Mouse (Mus musculus): Measurements from ENCODE around the gene Ms4a8a.
"Not testable (repeated sequence)": the region's sequence is repeated elsewhere in the genome, so short reads cannot be mapped to it uniquely, and the experiment has no call there.

The Ms4a8a gene

DNA sequence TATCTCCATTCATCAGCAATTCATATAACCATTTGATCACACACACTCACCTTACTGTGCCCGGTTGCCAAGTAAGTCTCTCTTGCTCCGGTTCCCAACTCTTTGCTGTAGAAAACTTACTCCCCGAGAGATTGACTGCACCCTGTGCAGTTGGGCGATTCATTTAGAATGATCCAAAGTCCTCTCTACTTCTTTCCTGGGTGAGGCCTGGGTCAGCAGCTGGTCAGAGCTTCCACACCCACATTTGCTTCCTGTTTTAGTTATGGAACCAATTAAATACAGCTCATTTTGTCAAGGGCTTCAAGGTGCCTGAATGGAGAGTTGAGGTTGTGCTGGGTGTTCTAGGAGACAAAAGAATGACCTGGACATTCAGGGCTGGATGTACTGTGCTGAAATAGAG is at the start of gene Ms4a8a:
Ms4a8a (minus strand) TSS at position 169 of the 400 bp plus-strand sequence.
- no peak for DNase-seq

DNA sequence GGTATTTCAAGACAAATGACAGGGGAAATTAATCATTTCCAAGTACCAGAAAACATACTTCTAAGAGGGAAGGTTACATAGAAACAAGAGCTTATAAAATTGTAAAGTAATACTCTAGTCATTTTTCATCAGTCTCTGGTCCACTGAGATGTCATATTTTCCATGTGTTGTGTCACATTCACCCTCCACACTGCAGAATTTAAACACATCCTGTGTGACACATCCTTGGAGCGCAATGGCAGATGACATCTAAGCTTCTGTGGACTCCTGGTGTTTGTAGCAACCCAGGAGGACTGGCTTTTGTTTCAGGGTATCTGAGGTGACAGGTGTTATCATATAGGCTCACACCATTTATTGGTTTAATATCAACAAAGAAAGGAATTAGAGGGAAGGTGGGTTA is 48.8 kb upstream of the Ms4a8a start:
- no peak for DNase-seq

DNA sequence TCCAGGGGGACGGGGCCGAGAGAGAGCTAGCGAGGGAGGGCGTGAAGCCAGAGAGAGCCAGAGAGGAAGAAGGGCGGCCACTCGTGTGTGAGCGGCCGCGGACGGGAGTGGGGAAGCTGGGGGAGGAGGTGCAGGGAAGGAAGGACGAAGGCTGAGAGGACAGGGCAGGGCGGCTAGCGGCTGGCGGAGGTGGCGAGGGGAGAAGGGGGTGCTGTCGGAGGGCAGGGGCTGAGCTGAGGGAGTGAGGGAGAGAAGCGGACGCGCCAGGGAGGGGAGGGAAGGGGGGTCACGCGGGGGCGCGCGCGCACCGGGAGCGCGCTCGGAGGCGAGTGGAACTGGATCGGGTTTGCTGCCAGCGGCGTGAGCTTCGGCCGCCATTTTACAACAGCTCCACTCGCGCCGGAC is 40.1 kb upstream of the Ms4a8a start:
- peak; percentile 26 to 37 for DNase-seq

DNA sequence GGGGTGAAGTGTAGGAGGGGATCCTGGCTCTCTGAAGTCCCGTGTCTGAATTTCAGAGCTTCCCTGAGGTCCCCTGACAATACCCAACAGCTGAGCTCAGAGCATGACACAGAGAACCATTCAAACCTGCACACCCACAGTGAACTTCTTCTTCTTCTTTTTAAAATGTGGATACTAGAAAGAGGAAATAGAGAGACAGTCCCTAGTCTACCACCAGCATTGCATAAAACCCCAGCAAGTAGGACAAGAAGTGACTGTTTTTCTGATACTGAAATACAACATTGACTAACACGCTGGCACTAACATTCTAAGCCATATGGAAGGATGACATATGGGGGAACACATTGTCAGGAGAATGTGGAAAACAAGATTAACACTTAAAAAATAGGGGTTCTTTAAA is 38.4 kb upstream of the Ms4a8a start:
- DNase-seq = no peak

DNA sequence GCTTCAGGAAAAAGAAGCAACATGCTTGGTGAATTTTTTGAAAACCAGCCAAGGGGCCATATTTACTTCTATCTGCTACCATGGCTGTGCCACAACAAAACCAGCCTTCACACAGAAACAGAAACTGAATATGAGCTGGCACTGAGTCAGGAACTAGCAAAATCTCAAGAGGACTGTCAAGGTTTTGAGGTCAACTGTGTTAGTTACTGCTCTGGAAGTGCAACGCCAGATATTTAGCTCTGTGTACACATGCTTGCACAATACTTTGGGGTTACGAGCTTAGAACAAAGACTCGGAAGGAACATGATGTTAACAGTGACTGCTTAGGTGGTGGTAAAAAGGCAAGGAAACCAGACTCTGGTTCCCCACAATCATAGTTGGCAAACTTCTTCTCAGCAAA is 26.8 kb upstream of the Ms4a8a start:
- DNase-seq = no peak

DNA sequence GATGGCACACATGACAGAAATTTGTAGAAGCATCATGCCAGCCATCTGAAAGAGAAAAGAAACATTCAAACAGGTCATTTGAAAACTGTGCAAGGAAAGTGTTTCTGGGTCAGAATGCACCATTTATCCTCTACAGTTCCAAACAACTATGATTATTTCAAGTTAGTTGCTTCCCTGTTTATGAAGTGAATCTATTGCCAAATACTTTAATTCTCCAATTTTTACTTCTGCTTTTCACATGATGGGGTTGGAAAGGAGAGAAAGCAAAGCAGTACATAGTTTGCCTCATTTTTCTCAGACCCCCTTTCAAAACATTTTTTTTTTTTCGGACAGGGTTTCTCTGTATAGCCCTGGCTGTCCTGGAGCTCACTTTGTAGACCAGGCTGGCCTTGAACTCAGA is 21.0 kb upstream of the Ms4a8a start:
- no peak for DNase-seq

DNA sequence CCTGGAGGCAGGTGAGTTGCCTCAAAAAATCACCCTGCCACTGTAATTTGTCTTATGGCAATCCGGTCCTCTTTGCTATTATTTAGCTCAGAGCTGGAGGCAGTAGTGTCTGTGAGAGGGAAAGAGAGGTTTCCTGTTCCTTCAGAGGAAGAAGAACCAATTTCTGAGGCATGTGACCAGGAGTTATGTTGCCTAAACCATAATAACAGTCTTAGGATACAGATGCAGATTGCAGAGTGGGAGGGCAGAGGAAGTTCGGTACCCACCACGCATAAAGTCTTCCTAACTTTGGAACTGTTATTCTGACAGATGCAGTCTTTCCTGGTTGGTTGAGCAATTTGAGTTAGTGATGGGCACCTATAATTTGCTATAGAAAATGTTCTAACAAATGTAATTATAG is 17.5 kb upstream of the Ms4a8a start:
- DNase-seq = no peak

DNA sequence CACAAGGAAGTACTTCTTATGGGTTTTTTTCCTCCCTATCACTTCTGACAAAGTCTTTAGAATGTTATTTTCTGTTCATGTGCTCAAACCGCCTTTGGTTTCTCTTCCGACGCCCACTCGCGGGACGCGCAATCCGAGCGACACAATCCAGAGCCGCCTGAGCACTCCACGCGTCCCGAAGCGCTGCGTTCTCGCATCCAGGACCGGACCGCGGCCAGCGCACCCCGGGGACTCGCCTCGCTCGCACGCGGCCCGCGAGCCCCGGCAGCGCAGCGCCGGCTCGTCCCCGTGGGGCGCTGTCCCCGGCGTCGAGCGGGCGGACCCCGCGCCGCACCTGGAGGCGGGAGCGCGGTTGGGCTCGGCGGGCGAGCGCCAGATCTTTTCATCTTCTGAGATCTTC is 11.2 kb upstream of the Ms4a8a start:
- DNase-seq = not testable (repeated sequence)

DNA sequence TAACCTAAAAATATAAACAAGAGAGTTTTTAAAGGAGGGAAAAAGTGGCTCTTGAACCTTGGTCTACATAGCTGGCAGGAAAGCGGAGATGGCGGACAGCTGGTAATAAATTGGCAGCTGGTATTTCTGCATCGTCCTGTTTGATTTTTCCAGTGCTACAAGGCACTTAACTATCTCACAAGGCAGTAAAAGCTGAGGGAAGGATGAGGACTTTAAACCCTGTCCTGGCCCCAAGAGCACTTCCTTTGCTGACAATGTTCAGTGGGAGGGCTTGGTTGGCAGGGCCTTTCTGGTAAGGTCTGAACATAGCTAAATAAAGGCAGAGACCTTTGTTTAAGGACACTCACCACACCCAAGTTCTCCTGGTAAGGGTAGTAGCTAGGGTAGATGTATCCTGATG is 10.5 kb downstream of the Ms4a8a start:
- no peak for DNase-seq

DNA sequence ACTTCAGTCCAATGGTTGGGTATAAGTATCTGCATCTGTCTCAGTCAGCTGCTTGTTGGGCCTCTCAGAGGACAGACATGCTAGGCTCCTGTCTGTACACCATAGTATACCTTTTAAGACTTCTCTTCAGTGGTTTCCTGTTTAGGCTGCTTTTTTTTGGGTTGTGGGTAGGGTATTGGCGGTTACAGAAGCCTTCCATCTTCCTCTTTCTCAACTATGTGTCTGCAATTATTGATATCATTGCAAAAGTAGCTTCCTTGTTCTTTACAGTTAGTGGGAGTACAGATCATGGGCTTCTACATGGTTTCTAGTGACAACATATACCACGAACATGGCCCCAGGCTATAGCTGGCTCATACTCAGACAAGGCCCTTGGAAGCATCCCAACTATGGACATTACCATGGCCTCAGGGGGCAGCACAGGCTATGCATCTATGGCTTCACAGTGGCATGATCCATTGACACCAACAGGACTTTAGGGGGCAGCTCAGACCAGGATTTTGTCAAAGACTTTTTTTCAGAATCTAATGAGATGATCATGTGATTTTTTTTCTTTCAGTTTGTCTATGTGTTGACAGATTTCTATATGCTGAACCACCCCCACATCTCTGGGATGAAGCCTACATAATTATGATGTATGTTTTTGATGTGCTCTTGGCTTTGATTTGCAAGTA is 15.6 kb downstream of the Ms4a8a start:
- DNase-seq = no peak

DNA sequence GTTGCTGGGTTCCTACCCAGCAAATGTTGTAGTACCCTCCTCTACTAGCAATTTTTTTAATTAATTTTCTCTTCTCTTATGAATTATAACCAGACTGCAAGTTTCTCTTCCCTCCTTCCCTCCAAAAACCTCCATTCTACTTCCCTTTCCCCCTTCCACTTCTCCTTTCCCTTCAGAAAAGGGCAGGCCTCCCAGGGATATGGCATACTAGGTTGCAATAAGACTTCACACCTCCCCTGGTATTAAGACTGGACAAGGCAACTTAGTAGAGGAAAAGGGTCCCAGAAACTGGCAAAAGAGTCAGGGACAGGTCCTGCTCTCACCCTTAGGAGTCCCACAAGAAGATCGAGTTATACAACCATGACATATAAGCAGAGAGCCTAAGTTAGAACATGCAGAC is 20.0 kb downstream of the Ms4a8a start:
- no peak for DNase-seq

DNA sequence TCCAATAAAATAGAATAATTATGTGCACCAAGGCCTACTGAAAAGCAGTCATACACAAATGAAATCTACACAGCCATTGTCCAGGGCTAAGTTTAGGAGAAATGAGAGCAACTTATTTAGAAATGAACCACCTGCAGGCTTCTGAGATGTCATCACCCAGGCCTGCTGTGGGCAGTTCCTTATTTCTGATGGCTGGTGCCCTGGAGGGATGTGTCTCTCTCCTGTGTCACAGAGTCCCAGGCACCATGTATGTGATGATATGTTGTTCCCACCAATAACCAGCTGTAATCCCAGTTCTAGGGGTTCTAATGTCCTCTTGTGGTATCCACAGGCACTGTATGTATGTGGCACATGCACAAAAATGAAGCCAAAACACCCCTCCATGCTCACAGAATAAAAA is 20.9 kb downstream of the Ms4a8a start:
- no peak for DNase-seq

DNA sequence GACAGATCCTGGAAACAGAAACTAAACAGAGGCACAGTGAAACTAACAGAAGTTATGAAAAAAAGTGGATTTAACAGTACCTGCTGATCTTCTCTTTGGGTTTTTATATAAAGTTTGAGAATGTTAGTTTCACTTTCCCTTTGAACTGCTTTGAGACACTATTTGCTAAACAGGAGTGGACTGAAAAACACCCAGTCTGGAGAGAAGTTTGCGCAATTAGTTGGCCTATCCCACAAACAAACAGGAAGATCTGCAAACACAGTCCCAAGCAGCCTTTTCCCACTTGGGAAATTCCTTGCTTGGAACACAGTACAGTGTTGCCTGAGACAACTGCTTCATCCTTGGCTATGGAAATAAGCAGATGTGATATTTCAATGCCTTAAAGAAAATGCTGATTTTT is 25.2 kb downstream of the Ms4a8a start:
- not testable (repeated sequence) for DNase-seq

DNA sequence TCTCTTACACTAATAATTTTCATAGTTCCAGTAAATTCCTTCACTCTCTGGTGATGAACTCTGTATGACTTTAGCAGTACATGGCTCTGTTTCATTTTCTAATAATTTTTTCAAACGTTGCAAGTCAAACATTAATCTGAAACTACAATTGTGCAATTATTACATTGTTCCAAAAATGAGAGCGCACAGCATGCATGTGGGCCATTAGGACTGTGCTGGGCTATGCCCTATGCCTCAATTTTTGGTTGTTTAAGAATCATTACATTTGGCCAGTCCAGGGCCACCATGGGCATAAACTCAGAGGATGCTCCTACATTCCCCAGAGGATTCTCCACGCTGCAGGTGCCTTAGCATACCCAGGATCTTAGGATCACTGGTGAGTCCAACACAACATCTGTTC is 27.6 kb downstream of the Ms4a8a start:
- no peak for DNase-seq

DNA sequence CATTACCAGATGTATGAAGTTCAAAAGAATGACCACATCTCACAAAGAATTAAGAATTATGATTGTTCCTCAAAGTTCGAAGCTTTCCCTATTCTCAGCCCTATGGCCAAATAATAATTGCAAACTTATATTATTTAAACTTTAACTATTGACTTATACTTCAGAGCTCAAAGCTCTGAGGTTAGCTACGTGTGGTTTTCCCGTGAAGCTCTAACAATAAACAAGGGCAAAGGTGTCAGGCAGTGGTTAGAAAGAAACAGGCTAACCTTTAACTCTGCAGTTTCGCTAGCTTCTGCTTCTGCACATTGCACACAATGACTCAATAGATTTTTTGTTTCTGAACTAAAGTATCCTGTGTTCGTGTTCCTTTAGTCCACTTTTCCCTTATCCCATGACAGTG is 28.0 kb downstream of the Ms4a8a start:
- no peak for DNase-seq

DNA sequence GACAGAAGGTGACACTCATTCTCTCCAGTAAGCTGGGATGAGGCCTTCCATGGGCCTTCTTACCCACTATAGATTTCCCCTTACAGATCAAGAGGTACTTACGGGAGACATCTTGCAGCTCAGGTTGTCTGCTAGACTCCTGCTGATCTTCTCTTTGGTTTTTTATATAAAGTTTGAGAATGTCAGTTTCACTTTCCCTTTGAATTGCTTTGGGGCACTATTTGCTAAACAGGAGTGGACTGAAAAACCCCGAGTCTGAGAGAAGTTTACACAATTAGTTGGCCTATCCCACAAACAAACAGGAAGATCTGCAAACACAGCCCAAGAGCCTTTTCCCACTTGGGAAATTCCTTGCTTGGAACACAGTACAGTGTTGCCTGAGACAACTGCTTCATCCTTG is 30.6 kb downstream of the Ms4a8a start:
- DNase-seq = no peak

DNA sequence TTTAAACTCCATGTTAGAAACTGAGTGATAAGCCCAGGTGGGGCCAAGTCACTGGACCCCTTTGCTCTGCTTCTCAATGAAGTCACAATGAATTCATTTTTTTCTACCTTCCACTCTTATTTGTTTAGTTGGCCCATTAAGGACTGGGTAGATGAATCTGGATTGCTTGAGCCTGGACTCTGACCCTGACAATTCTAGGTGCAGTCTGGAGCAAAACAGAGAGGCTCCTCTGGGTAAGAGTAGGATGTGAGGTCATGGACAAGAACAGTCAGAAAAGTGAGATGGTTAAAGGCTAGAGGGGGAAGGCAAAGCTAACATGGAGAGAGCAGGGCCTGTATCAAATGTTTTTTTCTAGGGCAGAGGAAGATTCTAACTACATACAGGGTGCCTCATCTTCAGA is 31.5 kb downstream of the Ms4a8a start:
- no peak for DNase-seq

DNA sequence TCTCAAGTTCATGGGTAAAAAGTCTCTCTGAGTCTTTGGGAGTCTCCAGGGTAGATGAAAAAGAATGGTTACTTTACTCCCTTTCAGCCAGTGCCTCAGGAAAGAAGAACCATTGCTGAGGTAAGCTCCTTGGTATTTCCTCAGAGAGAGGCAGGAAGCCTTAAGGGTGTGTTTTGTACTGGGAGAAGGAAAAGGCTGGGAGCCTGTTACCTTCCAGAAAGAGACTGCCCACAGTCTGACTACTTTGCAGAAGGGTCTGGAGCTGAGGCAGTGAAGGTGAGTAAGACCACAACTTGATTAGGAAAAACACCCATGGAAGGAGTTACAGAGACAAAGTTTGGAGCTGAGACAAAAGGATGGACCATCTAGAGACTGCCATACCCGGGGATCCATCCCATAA is 32.4 kb downstream of the Ms4a8a start:
- no peak for DNase-seq

DNA sequence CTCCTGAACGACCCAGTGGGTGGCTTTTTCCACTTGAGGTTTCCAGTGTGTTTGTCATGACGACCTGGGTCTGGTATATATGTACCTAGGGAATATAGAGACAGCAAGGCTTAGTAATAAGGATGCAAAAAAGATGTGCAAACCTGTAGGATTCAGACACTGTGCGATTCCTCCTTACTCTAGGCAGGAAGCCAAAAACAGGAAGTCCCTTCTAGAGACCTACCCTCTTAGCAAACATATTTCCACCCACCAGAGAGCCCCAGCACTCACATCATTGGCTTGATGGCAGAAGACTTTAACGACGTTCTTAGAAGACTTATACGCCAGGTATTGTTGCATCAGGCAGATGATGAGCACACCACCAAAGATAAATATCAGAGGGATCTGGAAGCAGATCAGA is 32.9 kb downstream of the Ms4a8a start:
- DNase-seq = no peak

DNA sequence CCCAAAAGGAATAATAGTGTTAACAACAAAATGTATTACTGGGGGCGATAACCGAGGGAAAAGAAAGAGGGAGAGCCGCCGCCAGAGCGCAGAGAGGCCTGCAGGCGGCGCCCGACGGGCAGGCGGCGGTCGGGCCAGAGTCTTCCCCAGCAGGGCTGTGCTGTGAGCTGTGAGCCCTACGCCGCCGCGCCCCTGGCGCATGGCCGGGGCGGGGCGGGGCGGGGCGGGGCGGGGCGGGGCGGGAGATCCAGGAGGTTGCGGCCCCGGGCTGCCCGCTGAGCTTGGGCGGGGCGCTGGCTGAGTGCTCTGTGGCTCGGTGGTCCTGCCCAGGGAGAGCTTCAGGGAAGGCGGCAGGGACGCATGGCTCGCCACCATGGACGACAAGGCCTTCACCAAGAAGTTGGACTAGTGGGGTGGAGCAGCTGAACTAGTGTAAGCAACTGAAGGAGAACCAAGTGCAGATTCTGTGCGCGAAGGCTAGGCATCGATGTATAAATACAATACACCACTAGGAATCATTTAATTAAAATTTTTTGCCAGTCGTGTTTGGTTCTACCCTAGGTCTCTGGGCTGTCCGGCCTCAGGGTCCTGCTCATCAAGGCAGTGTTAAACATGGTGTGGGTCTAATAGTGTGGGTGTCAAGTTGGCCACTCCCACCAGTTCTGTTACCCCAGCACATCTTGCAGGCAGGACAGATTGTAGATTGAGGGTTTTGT is 35.7 kb downstream of the Ms4a8a start:
- DNase-seq = peak; percentile 45 to 46

DNA sequence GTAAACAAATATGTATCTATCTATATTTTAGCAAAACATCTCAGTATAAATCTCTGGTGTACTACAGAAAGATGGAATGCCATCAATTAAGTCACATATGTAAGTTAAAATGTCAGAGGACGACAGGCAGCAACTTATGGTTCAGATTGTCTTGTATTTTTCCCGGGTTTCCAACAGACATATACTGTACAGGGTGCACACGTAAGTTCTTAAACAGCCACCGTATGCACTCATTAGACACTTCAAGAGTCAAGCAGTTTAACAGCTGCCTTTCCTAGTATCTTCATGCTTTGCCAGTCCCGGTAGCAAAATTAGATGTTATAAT is 36.3 kb downstream of the Ms4a8a start:
- DNase-seq = no peak

DNA sequence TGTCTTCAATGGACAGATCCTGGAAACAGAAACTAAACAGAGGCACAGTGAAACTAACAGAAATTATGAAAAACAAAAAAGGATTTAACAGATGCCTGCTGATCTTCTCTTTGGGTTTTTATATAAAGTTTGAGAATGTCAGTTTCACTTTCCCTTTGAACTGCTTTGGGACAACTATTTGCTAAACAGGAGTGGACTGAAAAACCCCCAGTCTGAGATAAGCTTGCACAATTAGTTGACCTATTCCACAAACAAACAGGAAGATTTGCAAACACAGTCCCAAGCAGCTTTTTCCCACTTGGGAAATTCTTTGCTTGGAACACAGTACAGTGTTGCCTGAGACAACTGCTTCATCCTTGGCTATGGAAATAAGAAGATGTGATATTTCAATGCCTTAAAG is 43.3 kb downstream of the Ms4a8a start:
- no peak for DNase-seq

DNA sequence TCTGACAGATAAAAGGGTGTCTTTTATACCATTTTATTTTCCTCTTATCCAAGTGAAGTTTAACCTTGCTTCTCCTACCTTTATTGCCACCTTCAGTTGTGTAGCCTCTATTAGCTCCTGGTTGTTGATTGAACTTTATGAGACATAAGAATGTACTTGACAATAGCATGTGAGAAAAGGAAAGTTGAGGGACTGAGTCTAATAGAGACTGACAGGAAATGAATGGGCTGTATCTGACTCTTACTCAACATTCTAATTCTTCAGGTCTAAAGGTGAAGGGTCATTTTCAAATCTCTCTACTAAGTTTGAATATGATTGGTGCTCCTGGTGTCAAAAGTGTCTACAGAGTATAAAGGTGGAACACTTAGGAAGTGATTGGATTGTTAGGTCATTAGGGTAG is 58.5 kb downstream of the Ms4a8a start:
- no peak for DNase-seq

DNA sequence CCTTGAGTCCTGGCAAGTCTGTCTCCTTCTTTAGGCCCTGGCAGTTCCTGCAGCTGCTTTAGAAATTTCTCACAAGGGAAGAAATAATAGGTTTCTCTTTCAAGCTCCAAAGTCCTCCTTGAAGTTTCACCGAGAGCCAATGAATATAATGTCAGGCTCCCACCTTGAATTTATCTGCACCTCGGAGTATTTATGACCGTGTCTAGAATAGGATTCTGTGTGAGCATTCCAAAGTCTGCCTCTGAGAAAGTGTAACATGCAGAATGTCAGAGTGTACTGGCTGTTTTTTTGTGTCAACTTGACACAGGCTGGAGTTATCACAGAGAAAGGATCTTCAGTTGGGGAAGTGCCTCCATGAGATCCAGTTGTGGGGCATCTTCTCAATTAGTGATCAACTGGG is 63.0 kb downstream of the Ms4a8a start, which contains the start of gene Ms4a18:
Ms4a18 (minus strand) TSS at position 141 of the 400 bp plus-strand sequence.
- DNase-seq = no peak
